Mouse (Mus musculus): Measurements from ENCODE around the gene Rsc1a1. TPM values are rescaled to one million over a fixed set of nuclear protein-coding genes. Genes with fewer than 3 reads are reported as not detected.

Gene Rsc1a1
- total RNA-seq, 2 experiments from 2014 or later = 6.8 to 11.3 TPM

Other genes with a start within 250 kb of the Rsc1a1 start
- gene Srarp, start 249.5 kb downstream of the Rsc1a1 start, total RNA-seq (2014; fragmentation: Nextera tagmentation) = not detected in 2 replicates
- gene Srarp, start 249.5 kb downstream of the Rsc1a1 start, total RNA-seq (2017) = not detected in 2 replicates
- 10.0 and 18.4 TPM in 2 replicates for gene Zbtb17, start 240.9 kb downstream of the Rsc1a1 start, total RNA-seq (2014; fragmentation: Nextera tagmentation)
- gene Zbtb17, start 240.9 kb downstream of the Rsc1a1 start, total RNA-seq (2017) = 19.9 and 28.9 TPM in 2 replicates
- 37.8 TPM in 2 replicates for gene Spen, start 147.0 kb downstream of the Rsc1a1 start, total RNA-seq (2014; fragmentation: Nextera tagmentation)
- gene Spen, start 147.0 kb downstream of the Rsc1a1 start, total RNA-seq (2017) = 21.4 and 25.5 TPM in 2 replicates
- 0.11 and 0.36 TPM in 2 replicates for gene Fblim1, start 79.5 kb downstream of the Rsc1a1 start, total RNA-seq (2014; fragmentation: Nextera tagmentation)
- not detected in 2 replicates for gene Fblim1, start 79.5 kb downstream of the Rsc1a1 start, total RNA-seq (2017)
- gene Tmem82, start 67.0 kb downstream of the Rsc1a1 start, total RNA-seq (2014; fragmentation: Nextera tagmentation) = 1.7 and 3.8 TPM in 2 replicates
- 0.72 TPM in 1 of 2 replicates, not detected in the other for gene Tmem82, start 67.0 kb downstream of the Rsc1a1 start, total RNA-seq (2017)
- not detected in 2 replicates for gene Slc25a34, start 61.8 kb downstream of the Rsc1a1 start, total RNA-seq (2014; fragmentation: Nextera tagmentation)
- gene Slc25a34, start 61.8 kb downstream of the Rsc1a1 start, total RNA-seq (2017) = not detected in 2 replicates
- gene Plekhm2, start 20.7 kb downstream of the Rsc1a1 start, total RNA-seq (2014; fragmentation: Nextera tagmentation) = 11.5 and 17.0 TPM in 2 replicates
- gene Plekhm2, start 20.7 kb downstream of the Rsc1a1 start, total RNA-seq (2017) = 7.2 and 11.2 TPM in 2 replicates
- 27.4 and 32.9 TPM in 2 replicates for gene Ddi2, start 37.8 kb upstream of the Rsc1a1 start, total RNA-seq (2014; fragmentation: Nextera tagmentation)
- gene Ddi2, start 37.8 kb upstream of the Rsc1a1 start, total RNA-seq (2017) = 26.8 and 32.7 TPM in 2 replicates
- not detected in 2 replicates for gene Agmat, start 61.1 kb upstream of the Rsc1a1 start, total RNA-seq (2014; fragmentation: Nextera tagmentation)
- not detected in 2 replicates for gene Agmat, start 61.1 kb upstream of the Rsc1a1 start, total RNA-seq (2017)
- gene Dnajc16, start 105.3 kb upstream of the Rsc1a1 start, total RNA-seq (2014; fragmentation: Nextera tagmentation) = 6.9 and 10.2 TPM in 2 replicates
- gene Dnajc16, start 105.3 kb upstream of the Rsc1a1 start, total RNA-seq (2017) = 4.3 and 9.2 TPM in 2 replicates
- gene Casp9, start 108.0 kb upstream of the Rsc1a1 start, total RNA-seq (2014; fragmentation: Nextera tagmentation) = 11.5 and 12.8 TPM in 2 replicates
- gene Casp9, start 108.0 kb upstream of the Rsc1a1 start, total RNA-seq (2017) = 8.7 and 11.1 TPM in 2 replicates
- not detected in 2 replicates for gene Cela2a, start 140.6 kb upstream of the Rsc1a1 start, total RNA-seq (2014; fragmentation: Nextera tagmentation)
- not detected in 2 replicates for gene Cela2a, start 140.6 kb upstream of the Rsc1a1 start, total RNA-seq (2017)
- not detected in 2 replicates for gene Ctrc, start 160.8 kb upstream of the Rsc1a1 start, total RNA-seq (2014; fragmentation: Nextera tagmentation)
- gene Ctrc, start 160.8 kb upstream of the Rsc1a1 start, total RNA-seq (2017) = not detected in 2 replicates
- gene Efhd2, start 189.3 kb upstream of the Rsc1a1 start, total RNA-seq (2014; fragmentation: Nextera tagmentation) = 50.2 and 58.8 TPM in 2 replicates
- gene Efhd2, start 189.3 kb upstream of the Rsc1a1 start, total RNA-seq (2017) = 53.7 and 72.7 TPM in 2 replicates